Mouse (Mus musculus): ENCODE measurements around the gene Gm21637. TPM values are rescaled to one million over a fixed set of nuclear protein-coding genes. Genes with fewer than 3 reads are reported as not detected.
"Not testable (repeated sequence)": the region's sequence is repeated elsewhere in the genome, so short reads cannot be mapped to it uniquely, and the experiment has no call there.

Gm21637 gene
- total RNA-seq (2021): not detected

GRCm38 (mm10) chrX:31961744-31962143, at the start of gene Gm21637:
Gm21637 (plus strand) TSS chrX:31962044.
- intact Hi-C loops (cut with DNase I): not testable (repeated sequence)

More at GRCm38 (mm10) chrX:31961744-31962143, at the start of gene Gm21637:
- DNase-seq: not testable (repeated sequence)

Other genes starting within 250 kb of the Gm21637 start
- gene Btbd35f25, start 244.9 kb upstream of the Gm21637 start, total RNA-seq (2021): not detected
- gene Btbd35f22, start 85.8 kb downstream of the Gm21637 start, total RNA-seq (2021): not detected